Mouse (Mus musculus) intestine, embryonic 16.5 days (tissue): ENCODE data around the gene Mum1. TPM values are rescaled to one million over a fixed set of nuclear protein-coding genes. Genes with fewer than 3 reads are reported as not detected.

ENCODE experiments used
- ATAC-seq: fragments of 200-750 bp; cut with Nextera tagmentation; 2 replicates; pipeline ENCODE4 v1.8.0; 2017; ENCODE audit warnings: moderate TSS enrichment, moderate library complexity
- H3K27ac ChIP-seq: fragments of 300-500 bp; sonication (generic); 2 replicates; pipeline ENCODE4 v1.5.1; 2014; ENCODE audit warnings: mild to moderate bottlenecking, low read length
- H3K27me3 ChIP-seq: fragments of 300-500 bp; sonication (generic); replicated peaks from 2 replicates; pipeline ENCODE4 v1.6.1; 2014; ENCODE audit warnings: low read length, control low read depth, mixed read lengths; ENCODE audit not compliant: control insufficient read depth, insufficient read depth
- H3K36me3 ChIP-seq: fragments of 300-500 bp; sonication (generic); 2 replicates; pipeline ENCODE4 v1.6.1; 2014; ENCODE audit warnings: low read length, control low read depth; ENCODE audit not compliant: control insufficient read depth, insufficient read depth
- H3K4me1 ChIP-seq: fragments of 300-500 bp; sonication (generic); 2 replicates; pipeline ENCODE4 v1.6.1; 2014; ENCODE audit warnings: low read length, control low read depth, mixed read lengths; ENCODE audit not compliant: control insufficient read depth, insufficient read depth
- H3K4me2 ChIP-seq: fragments of 300-500 bp; sonication (generic); 2 replicates; pipeline ENCODE4 v1.6.1; 2014; ENCODE audit warnings: low read depth, low read length, control low read depth
- H3K4me3 ChIP-seq: fragments of 300-500 bp; sonication (generic); 2 replicates; pipeline ENCODE4 v1.5.1; 2014; ENCODE audit warnings: mild to moderate bottlenecking, low read length
- H3K9ac ChIP-seq: fragments of 300-500 bp; sonication (generic); 2 replicates; pipeline ENCODE4 v1.6.1; 2014; ENCODE audit warnings: low read depth, low read length
- H3K9me3 ChIP-seq: fragments of 300-500 bp; sonication (generic); 2 replicates; pipeline ENCODE4 v1.6.1; 2016; ENCODE audit warnings: low read length, control low read depth; ENCODE audit not compliant: control insufficient read depth
- WGBS: fragments of 180-500 bp; shearing (Covaris S2); extraction: QIAGEN DNeasy Blood & Tissue Kit; methylation state at CpG from one replicate; pipeline ENCODE4 v1.1.7; 2014; 5-methylcytosine and 5-hydroxymethylcytosine counted together
- polyA plus RNA-seq: library from polyadenylated mRNA; unstranded; fragments of >200 nt; fragmentation: Nextera tagmentation; extraction: Ambion mirVana; gene quantifications from 2 replicates; pipeline ENCODE4 v1.2.1, GENCODE M21; 2015

The Mum1 gene
- polyA plus RNA-seq, 1 experiment from 2014 or later: 40.9 TPM

GRCm38 (mm10) chr10:80271870-80272585 lies 45.8 kb downstream of the Mum1 start:
- WGBS: 78% methylated on average over 8 of the region's 8 CpGs
- peak; percentile 61 for ATAC-seq
- H3K4me2 ChIP-seq: 0 out of 2 replicates have a peak overlapping the region, but pooled peaks have one; percentile 23

GRCm38 (mm10) chr10:80273847-80274246 lies 47.6 kb downstream of the Mum1 start:
- Histone ChIP-seq H3K4me3 (no peak overlapping the region), H3K9ac (no peak overlapping the region), H3K4me1 (peaks cover 31% of the 10 kb centered on the region), H3K27me3 (no peaks in the 10 kb centered on the region), H3K36me3 (peaks cover 25% of the 10 kb centered on the region), H3K9me3 (no peaks in the 10 kb centered on the region), H3K27ac (0 out of 2 replicates have a peak overlapping the region, but pooled peaks have one; percentile 0), H3K4me2 (no peak overlapping the region)
- ATAC-seq: no peak
- 88% methylated on average over 3 of the region's 3 CpGs for WGBS

More at GRCm38 (mm10) chr10:80271870-80272585, 45.8 kb downstream of the Mum1 start:
- no peaks in the 10 kb centered on the region for H3K9me3 ChIP-seq
- no peaks in the 10 kb centered on the region for H3K27me3 ChIP-seq
- H3K27ac ChIP-seq: peak overlapping the region; percentile 83
- peaks cover 9% of the 10 kb centered on the region for H3K36me3 ChIP-seq
- H3K4me3 ChIP-seq: no peak overlapping the region
- H3K4me1 ChIP-seq: peaks cover 45% of the 10 kb centered on the region
- peak overlapping the region; percentile 65 for H3K9ac ChIP-seq

GRCm38 (mm10) chr10:80276238-80276637 lies 50.0 kb downstream of the Mum1 start:
- WGBS: 66% methylated on average over 5 of the region's 5 CpGs

GRCm38 (mm10) chr10:80278390-80278789 lies 52.2 kb downstream of the Mum1 start:
- Histone ChIP-seq H3K27ac (no peak overlapping the region), H3K9ac (no peak overlapping the region), H3K27me3 (no peaks in the 10 kb centered on the region), H3K9me3 (no peaks in the 10 kb centered on the region), H3K4me2 (no peak overlapping the region), H3K4me1 (peaks cover 14% of the 10 kb centered on the region; the same call in 1 of the 2 replicates), H3K36me3 (peaks cover 36% of the 10 kb centered on the region), H3K4me3 (no peak overlapping the region)
- no peak for ATAC-seq
- 90% methylated on average over 9 of the region's 9 CpGs for WGBS

More at GRCm38 (mm10) chr10:80276238-80276637, 50.0 kb downstream of the Mum1 start:
- Histone ChIP-seq H3K27me3 (no peaks in the 10 kb centered on the region), H3K36me3 (peaks cover 34% of the 10 kb centered on the region), H3K4me2 (no peak overlapping the region), H3K9ac (no peak overlapping the region), H3K9me3 (no peaks in the 10 kb centered on the region), H3K4me1 (peaks cover 17% of the 10 kb centered on the region), H3K27ac (no peak overlapping the region), H3K4me3 (no peak overlapping the region)
- ATAC-seq: peak; percentile 30; the same call in 1 of the 2 replicates

GRCm38 (mm10) chr10:80279273-80279672 lies 53.0 kb downstream of the Mum1 start:
- Histone ChIP-seq H3K27me3 (no peaks in the 10 kb centered on the region), H3K36me3 (peaks cover 41% of the 10 kb centered on the region), H3K4me3 (no peak overlapping the region), H3K27ac (no peak overlapping the region), H3K9me3 (no peaks in the 10 kb centered on the region), H3K4me2 (no peak overlapping the region), H3K4me1 (peaks cover 14% of the 10 kb centered on the region; the same call in 1 of the 2 replicates), H3K9ac (no peak overlapping the region)
- ATAC-seq: no peak
- WGBS: 91% methylated on average over 12 of the region's 12 CpGs

- Histone ChIP-seq H3K27me3 (no peaks in the 10 kb centered on the region), H3K4me1 (peaks cover 11% of the 10 kb centered on the region; the same call in 1 of the 2 replicates), H3K4me3 (no peak overlapping the region), H3K36me3 (peaks cover 46% of the 10 kb centered on the region), H3K27ac (peak overlapping the region; percentile 69), H3K9ac (peak overlapping the region; percentile 42), H3K4me2 (no peak overlapping the region), H3K9me3 (no peaks in the 10 kb centered on the region)
- WGBS: 75% methylated on average over 7 of the region's 7 CpGs
- ATAC-seq: peak; percentile 61
Observed at GRCm38 (mm10) chr10:80281304-80281703, 55.1 kb downstream of the Mum1 start.

GRCm38 (mm10) chr10:80281921-80282371 lies 55.7 kb downstream of the Mum1 start:
- ATAC-seq: 0 out of 2 replicates have a peak, but pooled peaks have one; percentile 16
- Histone ChIP-seq H3K36me3 (peaks cover 46% of the 10 kb centered on the region), H3K4me1 (peaks cover 11% of the 10 kb centered on the region; the same call in 1 of the 2 replicates), H3K4me2 (no peak overlapping the region), H3K27ac (peak overlapping the region; percentile 69), H3K4me3 (no peak overlapping the region), H3K9me3 (no peaks in the 10 kb centered on the region), H3K9ac (peak overlapping the region; percentile 42), H3K27me3 (no peaks in the 10 kb centered on the region)
- 71% methylated on average over 8 of the region's 8 CpGs for WGBS

- H3K4me2 ChIP-seq: no peak overlapping the region
- H3K36me3 ChIP-seq: peaks cover 45% of the 10 kb centered on the region
- WGBS: 77% methylated on average over 20 of the region's 20 CpGs
- ATAC-seq: peak; percentile 26
- no peaks in the 10 kb centered on the region for H3K9me3 ChIP-seq
- no peak overlapping the region for H3K9ac ChIP-seq
- no peak overlapping the region for H3K4me3 ChIP-seq
- no peaks in the 10 kb centered on the region for H3K27me3 ChIP-seq
- H3K4me1 ChIP-seq: peaks cover 11% of the 10 kb centered on the region; the same call in 1 of the 2 replicates
- H3K27ac ChIP-seq: peak overlapping the region; percentile 69
Observed at GRCm38 (mm10) chr10:80282481-80283441, 56.5 kb downstream of the Mum1 start.
